Mouse (Mus musculus) embryonic facial prominence, embryonic 13.5 days (tissue): ENCODE results near the gene Dock2. TPM values are rescaled to one million over a fixed set of nuclear protein-coding genes. Genes with fewer than 3 reads are reported as not detected.
A peak's percentile ranks its signal among the peaks of the same experiment; 100 is the strongest.

ENCODE experiments used
- ATAC-seq: fragments of 200-750 bp; cut with Nextera tagmentation; 2 replicates; pipeline ENCODE4 v1.8.0; 2017; ENCODE audit warnings: low read depth; ENCODE audit not compliant: insufficient number of reproducible peaks, insufficient read depth, low FRiP score, low TSS enrichment
- H3K27ac ChIP-seq: fragments of 300-500 bp; sonication (generic); 2 replicates; pipeline ENCODE4 v1.5.1; 2015; ENCODE audit warnings: moderate library complexity, mild to moderate bottlenecking, inconsistent platforms
- H3K27me3 ChIP-seq: fragments of 300-500 bp; sonication (generic); 2 replicates; pipeline ENCODE4 v1.6.1; 2015; ENCODE audit warnings: mild to moderate bottlenecking, inconsistent platforms
- H3K36me3 ChIP-seq: fragments of 300-500 bp; sonication (generic); 2 replicates; pipeline ENCODE4 v1.6.1; 2015; ENCODE audit warnings: mild to moderate bottlenecking, inconsistent platforms
- H3K4me1 ChIP-seq: fragments of 300-500 bp; sonication (generic); 2 replicates; pipeline ENCODE4 v1.6.1; 2015; ENCODE audit warnings: inconsistent platforms
- H3K4me2 ChIP-seq: fragments of 300-500 bp; sonication (generic); 2 replicates; pipeline ENCODE4 v1.6.1; 2015; ENCODE audit warnings: moderate library complexity, mild to moderate bottlenecking, inconsistent platforms
- H3K4me3 ChIP-seq: fragments of 300-500 bp; sonication (generic); 2 replicates; pipeline ENCODE4 v1.5.1; 2015; ENCODE audit warnings: mild to moderate bottlenecking, inconsistent platforms
- H3K9ac ChIP-seq: fragments of 300-500 bp; sonication (generic); 2 replicates; pipeline ENCODE4 v1.6.1; 2015; ENCODE audit warnings: mild to moderate bottlenecking, inconsistent platforms
- H3K9me3 ChIP-seq: fragments of 300-500 bp; sonication (generic); 2 replicates; pipeline ENCODE4 v1.6.1; 2016; ENCODE audit warnings: inconsistent platforms
- WGBS: fragments of 180-500 bp; shearing (Covaris S2); methylation state at CpG from one replicate; pipeline ENCODE4 v1.1.7; 2015; ENCODE audit warnings: mixed read lengths; 5-methylcytosine and 5-hydroxymethylcytosine counted together
- polyA plus RNA-seq: library from polyadenylated mRNA; unstranded; fragments of >200 nt; fragmentation: Nextera tagmentation; extraction: Ambion mirVana; gene quantifications from 2 replicates; pipeline ENCODE4 v1.2.1, GENCODE M21; 2015

Dock2 gene
- polyA plus RNA-seq, 1 experiment from 2014 or later: 0.98 TPM

DNA sequence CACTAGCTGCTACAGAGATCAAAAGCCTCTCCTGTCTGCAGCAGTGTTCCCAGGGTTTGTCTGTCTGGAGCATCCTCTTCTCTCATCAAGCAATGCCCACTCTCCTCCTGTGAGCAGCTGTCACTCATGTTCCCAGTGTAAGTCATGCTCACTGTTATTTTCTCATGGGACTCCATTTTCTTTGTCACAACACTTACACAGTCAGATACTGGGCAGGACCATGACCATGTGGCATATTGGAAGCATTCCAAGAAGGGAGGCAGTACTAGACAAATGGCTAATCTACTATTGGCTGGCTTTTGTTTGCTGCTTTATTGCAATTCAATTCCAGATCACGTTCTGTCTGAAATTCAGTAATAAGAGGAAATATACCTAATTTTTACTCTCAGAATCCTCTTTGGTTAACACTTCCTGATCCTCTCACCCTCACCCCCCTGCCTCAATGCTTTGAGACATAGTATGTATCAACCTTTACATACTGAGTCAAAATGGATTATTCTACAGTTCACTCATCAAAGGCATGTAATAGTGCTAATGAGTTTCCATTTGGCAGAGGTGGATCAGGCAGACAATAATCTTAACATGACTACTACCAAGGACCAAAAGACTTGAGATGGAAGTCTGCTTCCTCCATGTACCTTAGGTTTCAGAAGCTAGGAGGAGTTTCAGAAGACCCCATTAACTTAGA, 398.5 kb downstream of the Dock2 start:
- Histone ChIP-seq H3K4me3 (no peak overlapping the region), H3K27ac (no peak overlapping the region), H3K4me2 (no peak overlapping the region), H3K4me1 (no peaks in the 10 kb centered on the region), H3K27me3 (no peaks in the 10 kb centered on the region), H3K9ac (no peak overlapping the region), H3K9me3 (no peaks in the 10 kb centered on the region), H3K36me3 (no peaks in the 10 kb centered on the region)
- WGBS: 52% methylated on average over 1 of the region's 1 CpGs
- no peak for ATAC-seq

- H3K4me1 ChIP-seq: no peaks in the 10 kb centered on the region
- H3K4me3 ChIP-seq: no peak overlapping the region
- no peaks in the 10 kb centered on the region for H3K9me3 ChIP-seq
- ATAC-seq: no peak
- no peak overlapping the region for H3K4me2 ChIP-seq
- H3K9ac ChIP-seq: no peak overlapping the region
- H3K27ac ChIP-seq: no peak overlapping the region
- H3K36me3 ChIP-seq: no peaks in the 10 kb centered on the region
- 67% methylated on average over 4 of the region's 4 CpGs for WGBS
- H3K27me3 ChIP-seq: no peaks in the 10 kb centered on the region
Measured at GRCm38 (mm10) chr11:34384178-34384577, 399.5 kb downstream of the Dock2 start.

GRCm38 (mm10) chr11:34383501-34383900, 400.2 kb downstream of the Dock2 start:
- no peaks in the 10 kb centered on the region for H3K4me1 ChIP-seq
- H3K27ac ChIP-seq: no peak overlapping the region
- H3K9ac ChIP-seq: no peak overlapping the region
- 87% methylated on average over 3 of the region's 3 CpGs for WGBS
- H3K9me3 ChIP-seq: no peaks in the 10 kb centered on the region
- no peak overlapping the region for H3K4me3 ChIP-seq
- no peak for ATAC-seq
- no peak overlapping the region for H3K4me2 ChIP-seq
- H3K27me3 ChIP-seq: no peaks in the 10 kb centered on the region
- no peaks in the 10 kb centered on the region for H3K36me3 ChIP-seq

GRCm38 (mm10) chr11:34377649-34378048, 406.0 kb downstream of the Dock2 start:
- Histone ChIP-seq H3K27ac (no peak overlapping the region), H3K4me2 (no peak overlapping the region), H3K27me3 (no peaks in the 10 kb centered on the region), H3K36me3 (no peaks in the 10 kb centered on the region), H3K4me1 (no peaks in the 10 kb centered on the region), H3K4me3 (no peak overlapping the region), H3K9me3 (no peaks in the 10 kb centered on the region), H3K9ac (no peak overlapping the region)
- no peak for ATAC-seq
- WGBS: 83% methylated on average over 6 of the region's 6 CpGs

DNA sequence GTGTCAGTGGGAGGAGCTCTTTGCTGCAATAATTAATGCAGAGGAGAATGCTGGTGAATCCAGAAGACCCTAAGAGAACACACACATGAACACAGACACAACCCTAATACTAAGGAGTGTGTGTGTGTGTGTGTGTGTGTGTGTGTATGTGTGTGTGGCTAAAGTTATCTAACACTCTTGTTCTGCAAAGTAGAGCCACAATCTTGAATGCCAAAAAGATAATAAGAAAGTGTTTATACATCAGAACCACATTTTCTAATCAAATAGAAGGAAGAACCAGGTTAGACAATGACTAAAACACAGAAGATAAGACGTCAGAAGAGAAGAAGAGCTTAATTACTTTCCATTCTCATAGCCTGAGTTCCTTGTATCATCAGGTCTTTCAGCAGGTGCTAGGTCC, 408.1 kb downstream of the Dock2 start:
- Histone ChIP-seq H3K4me2 (no peak overlapping the region), H3K27me3 (no peaks in the 10 kb centered on the region), H3K9me3 (no peaks in the 10 kb centered on the region), H3K4me3 (no peak overlapping the region), H3K27ac (no peak overlapping the region), H3K4me1 (no peaks in the 10 kb centered on the region), H3K9ac (no peak overlapping the region), H3K36me3 (no peaks in the 10 kb centered on the region)
- WGBS: 59% methylated on average over 1 of the region's 1 CpGs
- no peak for ATAC-seq

- Histone ChIP-seq H3K9ac (no peak overlapping the region), H3K36me3 (no peaks in the 10 kb centered on the region), H3K27ac (no peak overlapping the region), H3K4me3 (no peak overlapping the region), H3K4me2 (no peak overlapping the region), H3K27me3 (no peaks in the 10 kb centered on the region), H3K4me1 (no peaks in the 10 kb centered on the region), H3K9me3 (no peaks in the 10 kb centered on the region)
- 79% methylated on average over 4 of the region's 4 CpGs for WGBS
- ATAC-seq: no peak
Measured at GRCm38 (mm10) chr11:34372224-34372623, 411.5 kb downstream of the Dock2 start.

- H3K9me3 ChIP-seq: no peaks in the 10 kb centered on the region
- ATAC-seq: no peak
- no peak overlapping the region for H3K4me3 ChIP-seq
- no peaks in the 10 kb centered on the region for H3K4me1 ChIP-seq
- H3K4me2 ChIP-seq: no peak overlapping the region
- H3K9ac ChIP-seq: no peak overlapping the region
- no peaks in the 10 kb centered on the region for H3K27me3 ChIP-seq
- no peak overlapping the region for H3K27ac ChIP-seq
- WGBS: 49% methylated on average over 2 of the region's 2 CpGs
- no peaks in the 10 kb centered on the region for H3K36me3 ChIP-seq
Measured at GRCm38 (mm10) chr11:34356109-34356508, 427.6 kb downstream of the Dock2 start.

DNA sequence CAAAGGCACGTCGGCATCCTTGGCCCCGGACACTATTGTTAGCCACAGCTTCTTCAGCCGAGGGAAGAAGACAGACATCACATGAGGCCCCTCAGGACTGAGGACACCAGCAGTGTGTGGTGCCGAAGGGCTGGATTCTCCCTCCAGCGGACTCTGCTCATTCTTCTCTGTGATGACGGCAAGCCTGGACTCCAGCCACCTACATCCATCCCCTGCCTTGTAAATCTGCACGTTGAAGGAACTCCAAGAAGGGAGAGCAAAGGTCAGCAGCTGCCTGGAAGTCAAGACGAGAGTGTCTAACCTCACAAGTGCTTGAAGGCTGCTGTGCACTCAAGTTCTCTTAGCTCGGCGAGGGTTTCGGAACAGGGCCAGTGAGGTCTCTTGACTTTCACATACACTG, 428.3 kb downstream of the Dock2 start:
- 77% methylated on average over 12 of the region's 12 CpGs for WGBS
- Histone ChIP-seq H3K4me2 (no peak overlapping the region), H3K27ac (no peak overlapping the region)

DNA sequence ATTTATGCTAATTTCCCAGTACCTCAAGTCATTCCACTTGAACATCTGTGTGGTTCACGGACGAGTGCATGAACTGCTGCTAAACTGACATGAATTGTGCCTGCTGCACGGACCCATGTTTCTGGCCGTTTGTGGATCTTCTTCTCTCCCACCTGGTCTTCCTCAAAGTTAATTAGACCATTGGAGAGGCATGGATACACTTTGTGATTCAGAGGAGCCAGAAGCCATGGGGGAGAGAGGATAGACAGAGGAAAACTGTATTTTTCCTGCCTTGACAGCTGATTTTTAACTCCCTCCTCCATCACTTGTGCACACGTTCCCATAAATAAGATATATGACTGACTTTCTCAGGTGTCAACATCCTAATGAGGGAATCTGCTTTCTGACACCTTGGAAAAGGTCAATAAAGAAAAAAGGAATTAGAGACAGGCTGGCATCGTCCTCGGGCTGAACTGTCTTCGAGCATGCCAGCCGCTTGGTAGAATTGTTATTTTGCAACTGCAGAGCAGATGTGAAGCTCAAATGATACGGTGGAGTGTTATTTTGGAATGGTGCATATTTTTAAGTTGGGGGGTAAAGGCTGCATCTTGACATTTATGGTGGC, 434.1 kb downstream of the Dock2 start:
- Histone ChIP-seq H3K9me3 (no peaks in the 10 kb centered on the region), H3K27ac (no peak overlapping the region), H3K4me3 (no peak overlapping the region), H3K9ac (no peak overlapping the region), H3K27me3 (peaks cover 5% of the 10 kb centered on the region; the same call in 1 of the 2 replicates), H3K36me3 (no peaks in the 10 kb centered on the region), H3K4me1 (peaks cover 30% of the 10 kb centered on the region), H3K4me2 (no peak overlapping the region)
- WGBS: 64% methylated on average over 10 of the region's 10 CpGs
- no peak for ATAC-seq

More for the DNA sequence above, 428.3 kb downstream of the Dock2 start:
- no peak for ATAC-seq
- Histone ChIP-seq H3K36me3 (no peaks in the 10 kb centered on the region), H3K4me3 (no peak overlapping the region), H3K27me3 (no peaks in the 10 kb centered on the region), H3K4me1 (no peaks in the 10 kb centered on the region), H3K9ac (no peak overlapping the region), H3K9me3 (no peaks in the 10 kb centered on the region)

- no peak overlapping the region for H3K9ac ChIP-seq
- peaks cover 5% of the 10 kb centered on the region; the same call in 1 of the 2 replicates for H3K27me3 ChIP-seq
- no peaks in the 10 kb centered on the region for H3K9me3 ChIP-seq
- no peak overlapping the region for H3K4me2 ChIP-seq
- H3K4me3 ChIP-seq: no peak overlapping the region
- 13% methylated on average over 4 of the region's 4 CpGs for WGBS
- no peaks in the 10 kb centered on the region for H3K36me3 ChIP-seq
- H3K4me1 ChIP-seq: peaks cover 40% of the 10 kb centered on the region
- H3K27ac ChIP-seq: peak overlapping the region; percentile 77
- peak; percentile 74; the same call in 1 of the 2 replicates for ATAC-seq
Measured at GRCm38 (mm10) chr11:34348287-34348918, 435.3 kb downstream of the Dock2 start.

GRCm38 (mm10) chr11:34344310-34344709, 439.4 kb downstream of the Dock2 start:
- Histone ChIP-seq H3K4me1 (peaks cover 46% of the 10 kb centered on the region), H3K4me3 (no peak overlapping the region), H3K27ac (no peak overlapping the region), H3K36me3 (no peaks in the 10 kb centered on the region), H3K9me3 (no peaks in the 10 kb centered on the region), H3K9ac (no peak overlapping the region), H3K4me2 (no peak overlapping the region), H3K27me3 (peaks cover 5% of the 10 kb centered on the region; the same call in 1 of the 2 replicates)
- WGBS: 45% methylated on average over 5 of the region's 5 CpGs
- no peak for ATAC-seq
